Mouse (Mus musculus): ENCODE measurements around the gene Fcgr4.
"Not testable (repeated sequence)": the region's sequence is repeated elsewhere in the genome, so short reads cannot be mapped to it uniquely, and the experiment has no call there.

Gene Fcgr4

DNA sequence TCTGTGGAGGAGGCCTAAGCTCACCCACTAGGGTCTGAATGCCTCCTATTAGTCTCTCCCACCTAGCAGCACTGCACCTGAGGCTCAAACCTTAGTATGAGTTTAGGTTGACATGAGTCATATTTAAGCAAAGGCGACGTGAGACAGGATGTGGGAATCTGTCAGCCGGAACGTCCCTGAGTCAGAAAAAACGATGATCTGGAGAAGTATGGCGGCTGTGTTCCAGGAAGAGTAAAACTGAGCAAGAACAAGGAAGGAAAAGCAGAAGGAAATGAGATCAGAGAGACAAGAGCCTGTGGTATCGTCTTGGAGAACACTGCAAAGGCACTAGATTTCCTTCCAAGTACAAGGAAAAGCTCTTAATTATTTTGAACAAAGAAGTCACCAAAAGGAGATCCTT, 32.1 kb downstream of the Fcgr4 start:
- no peak for DNase-seq (ENCODE audit: low read depth, low spot score)

DNA sequence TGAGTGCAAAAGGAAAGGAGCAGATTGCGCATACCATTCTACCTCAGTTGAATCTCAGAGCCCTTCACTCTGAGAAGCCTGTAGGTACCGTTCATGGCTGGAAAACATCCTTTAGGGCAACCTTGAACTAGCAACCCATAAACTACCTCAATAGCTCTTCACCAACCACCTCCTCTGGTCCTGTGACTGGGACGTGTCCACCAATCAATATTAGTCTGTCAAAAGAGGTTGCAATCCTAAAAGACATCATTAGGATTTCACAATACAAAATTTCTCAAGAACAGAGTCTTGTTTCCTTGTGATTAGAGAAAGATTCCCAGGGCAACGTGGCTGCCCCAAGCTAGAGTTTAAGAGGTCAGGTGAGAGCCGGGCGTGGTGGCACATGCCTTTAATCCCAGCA, 34.6 kb downstream of the Fcgr4 start:
- no peak for DNase-seq (ENCODE audit: low read depth, low spot score)

DNA sequence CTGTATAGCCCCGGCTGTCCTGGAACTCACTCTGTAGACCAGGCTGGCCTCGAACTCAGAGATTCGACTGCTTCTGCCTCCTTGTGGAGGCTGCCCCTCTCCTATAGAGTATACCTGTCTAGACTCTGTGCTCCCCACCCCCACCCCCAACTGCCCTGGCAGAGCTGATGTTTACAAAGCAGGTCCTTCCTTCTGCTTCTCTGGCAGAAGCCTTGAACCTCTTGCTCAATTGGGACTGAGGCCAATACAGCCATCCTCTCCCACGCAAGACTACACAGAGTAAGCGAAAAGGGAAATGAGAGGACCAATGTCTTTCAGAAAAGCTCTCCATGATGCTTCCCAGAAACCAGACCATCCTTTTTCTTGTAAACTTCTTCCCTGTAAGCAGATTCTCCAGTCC, 38.5 kb downstream of the Fcgr4 start:
- DNase-seq (ENCODE audit: low read depth, low spot score), result no peak

DNA sequence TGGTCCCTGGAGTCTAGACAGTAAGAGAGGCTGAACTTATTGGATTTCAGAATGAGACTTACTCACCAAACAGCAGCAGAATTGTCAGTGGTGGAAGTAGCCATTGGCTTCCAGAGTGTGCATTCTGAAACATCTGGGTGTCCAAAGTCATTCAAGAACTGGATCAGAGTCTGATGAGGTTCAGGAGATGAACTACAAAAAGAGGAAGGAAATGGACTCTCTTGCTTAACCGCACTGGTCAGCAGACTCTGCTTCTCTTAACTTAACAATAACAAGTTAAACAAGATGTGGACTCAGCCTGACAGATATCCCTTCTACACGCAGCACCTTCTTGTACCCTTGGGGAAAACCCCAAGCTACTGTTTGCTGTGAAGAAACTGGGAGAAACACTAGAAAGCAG, 40.5 kb downstream of the Fcgr4 start:
- DNase-seq (ENCODE audit: low read depth, low spot score), result no peak

DNA sequence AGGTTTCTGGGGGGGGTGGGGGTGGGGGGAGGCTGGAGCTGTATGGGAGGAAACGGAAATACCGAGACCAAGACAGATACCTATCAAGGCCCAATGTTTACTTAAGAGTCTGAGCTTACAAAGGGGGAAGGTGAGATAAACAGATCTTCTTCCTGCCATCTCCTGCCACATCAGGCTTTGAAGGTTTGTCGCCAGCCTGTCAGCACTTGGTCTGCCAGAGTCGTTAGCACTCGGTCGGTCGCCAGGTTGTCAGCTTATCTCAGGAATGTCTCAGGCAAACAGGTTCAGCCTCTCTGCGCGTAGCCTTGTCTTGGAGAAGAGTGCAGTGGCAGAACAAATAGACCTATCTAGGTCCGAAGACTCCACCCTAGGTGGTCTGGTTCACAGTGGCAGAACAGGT, 41.7 kb downstream of the Fcgr4 start:
- no peak for DNase-seq (ENCODE audit: low read depth, low spot score)

DNA sequence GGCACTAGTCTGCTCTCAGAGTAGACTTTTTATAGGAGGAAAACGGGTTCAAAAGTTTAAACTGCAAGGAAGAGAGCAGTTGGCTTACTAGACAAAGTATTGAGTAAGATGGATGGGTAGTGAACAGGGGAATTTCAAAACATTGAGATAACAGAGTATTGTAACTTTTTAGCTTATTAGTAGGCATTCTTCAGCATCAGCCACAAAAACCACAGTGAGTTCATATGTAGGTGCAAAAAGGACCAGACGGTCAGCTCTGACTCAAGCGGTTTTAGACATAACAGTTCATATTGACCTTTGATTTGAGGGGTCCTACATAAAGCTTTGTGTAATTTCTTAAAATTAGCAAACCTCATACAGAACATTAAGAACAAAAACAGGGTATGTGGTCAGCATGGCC, 42.8 kb downstream of the Fcgr4 start:
- DNase-seq (ENCODE audit: low read depth, low spot score), result no peak

DNA sequence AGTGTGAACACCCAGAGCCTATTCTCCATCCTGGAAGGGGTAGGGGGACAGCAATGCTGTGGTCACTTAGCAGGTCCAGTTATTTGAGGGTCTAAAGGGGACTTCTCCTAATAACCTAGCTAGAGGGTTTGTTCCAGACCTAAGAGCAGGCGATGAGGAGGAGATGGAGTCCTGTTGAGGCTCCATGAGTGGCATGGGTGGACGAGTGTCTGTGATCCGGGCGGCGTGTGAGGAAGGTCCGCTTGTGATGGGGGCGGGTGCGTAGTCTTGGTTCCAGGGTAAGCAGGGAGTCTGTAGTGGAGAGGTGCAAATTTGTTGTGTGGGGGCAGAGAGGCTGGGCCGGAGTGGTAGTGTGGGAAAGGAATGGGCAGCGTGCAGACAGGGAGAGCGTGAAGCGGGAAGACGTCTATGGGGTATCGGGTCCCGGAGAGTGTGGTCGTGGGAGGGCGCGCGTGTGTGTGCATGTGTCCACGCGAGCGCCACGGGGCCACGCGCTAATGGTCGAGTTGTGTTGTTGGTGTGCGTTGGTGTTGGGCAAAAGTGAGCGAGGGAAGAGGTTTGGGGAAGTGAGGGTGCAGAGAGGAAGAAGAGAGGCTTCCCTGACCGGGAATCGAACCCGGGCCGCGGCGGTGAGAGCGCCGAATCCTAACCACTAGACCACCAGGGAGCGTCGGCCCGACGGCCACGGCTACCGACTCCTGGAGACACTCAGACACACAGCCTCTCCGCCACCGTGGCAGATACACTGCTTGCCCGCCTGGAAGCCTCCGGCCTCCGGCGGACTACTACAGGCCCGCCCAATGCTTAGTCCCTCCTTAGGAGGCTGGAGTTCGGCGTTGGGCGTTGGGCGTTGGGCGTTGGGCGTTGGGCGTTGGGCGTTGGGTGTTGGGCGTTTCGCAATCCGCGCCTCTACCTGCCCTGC, 45.1 kb downstream of the Fcgr4 start:
- DNase-seq (ENCODE audit: low read depth, low spot score), result not testable (repeated sequence)

DNA sequence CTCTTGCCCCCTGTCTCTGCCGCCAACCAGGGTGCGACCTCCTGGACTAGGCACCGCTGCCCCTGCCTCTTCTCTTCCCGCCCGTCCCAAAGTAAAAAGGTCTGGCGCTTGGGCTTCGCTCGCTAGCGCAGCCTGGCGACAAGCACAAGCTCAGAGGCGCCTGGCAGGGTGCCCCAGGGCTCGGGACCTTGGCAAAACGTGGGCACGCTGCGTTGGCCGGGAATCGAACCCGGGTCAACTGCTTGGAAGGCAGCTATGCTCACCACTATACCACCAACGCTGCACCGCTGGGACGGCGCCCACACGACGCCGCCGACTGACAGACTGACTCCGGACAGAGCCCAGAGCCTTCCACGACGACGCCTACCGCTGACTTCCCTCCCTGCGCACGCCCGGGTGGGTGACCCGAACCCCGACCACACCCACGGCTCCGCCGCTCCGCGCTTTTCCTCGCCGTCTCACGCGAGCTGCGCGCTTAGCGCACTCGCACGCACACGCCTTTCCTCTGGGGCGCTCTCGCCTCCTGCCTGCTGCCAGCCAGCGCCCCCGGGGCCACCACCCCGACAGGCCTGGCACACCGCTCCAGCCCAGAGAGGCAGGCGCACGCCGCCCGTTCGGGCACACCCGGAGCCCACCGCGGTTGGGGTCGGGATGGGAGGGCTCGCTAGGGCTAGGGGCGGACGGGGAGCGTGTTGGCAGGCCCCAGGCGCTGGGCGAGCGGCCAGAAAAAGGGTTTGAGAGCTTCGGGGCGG, 45.9 kb downstream of the Fcgr4 start, which contains the start of gene Fcgr3:
TSS of gene Fcgr3 (minus strand) at position 445 of the 752 bp plus-strand sequence.
- DNase-seq (ENCODE audit: low read depth, low spot score), result peak; percentile 59

DNA sequence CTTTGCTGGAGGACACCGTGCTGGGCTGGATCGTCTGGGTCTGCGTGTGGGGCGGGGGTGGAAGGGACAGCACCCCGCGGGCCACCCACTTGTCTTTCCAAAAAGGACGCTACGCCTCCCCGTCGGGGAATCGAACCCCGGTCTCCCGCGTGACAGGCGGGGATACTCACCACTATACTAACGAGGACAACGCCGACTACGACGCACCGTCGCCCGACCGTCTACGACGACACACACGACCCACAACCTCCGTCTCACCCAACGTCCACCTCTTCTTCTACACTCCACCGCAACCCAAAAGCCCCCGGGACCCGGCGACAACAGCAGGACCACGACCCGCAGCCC, 46.5 kb downstream of the Fcgr4 start:
- DNase-seq (ENCODE audit: low read depth, low spot score), result not testable (repeated sequence)

DNA sequence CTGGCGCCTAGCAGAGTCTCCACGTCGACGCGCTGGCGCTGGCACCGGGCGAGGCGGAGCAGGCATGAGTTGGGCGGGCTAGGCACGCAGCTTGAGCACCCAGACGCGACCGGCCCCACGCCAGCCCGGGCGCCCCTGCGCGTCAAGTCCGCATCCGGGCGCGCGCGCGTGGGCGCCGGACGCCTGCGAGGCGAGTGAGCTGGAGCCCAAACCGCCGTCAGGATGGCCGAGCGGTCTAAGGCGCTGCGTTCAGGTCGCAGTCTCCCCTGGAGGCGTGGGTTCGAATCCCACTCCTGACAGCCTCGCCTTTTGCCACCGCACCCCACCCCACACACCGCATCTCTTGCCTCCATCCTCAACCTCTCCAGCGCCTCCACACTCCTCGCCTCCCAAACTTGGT, 47.0 kb downstream of the Fcgr4 start:
- not testable (repeated sequence) for DNase-seq (ENCODE audit: low read depth, low spot score)

DNA sequence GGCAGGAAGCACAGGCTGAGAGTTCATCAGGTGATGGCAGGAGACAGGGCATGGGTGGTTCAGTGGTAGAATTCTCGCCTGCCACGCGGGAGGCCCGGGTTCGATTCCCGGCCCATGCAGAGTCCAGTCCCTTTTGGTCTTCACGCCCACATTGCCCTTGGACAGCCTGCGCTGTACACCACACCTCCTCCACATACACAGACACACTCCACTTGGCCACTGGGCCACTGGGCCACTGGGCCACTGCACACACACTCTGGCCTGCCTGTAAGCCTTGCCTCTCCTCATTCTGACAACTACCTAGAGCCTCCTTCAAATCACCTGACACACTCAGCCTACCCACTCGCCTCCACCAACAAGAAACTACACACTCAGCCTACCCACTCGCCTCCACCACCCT, 47.9 kb downstream of the Fcgr4 start:
- DNase-seq (ENCODE audit: low read depth, low spot score), result not testable (repeated sequence)

DNA sequence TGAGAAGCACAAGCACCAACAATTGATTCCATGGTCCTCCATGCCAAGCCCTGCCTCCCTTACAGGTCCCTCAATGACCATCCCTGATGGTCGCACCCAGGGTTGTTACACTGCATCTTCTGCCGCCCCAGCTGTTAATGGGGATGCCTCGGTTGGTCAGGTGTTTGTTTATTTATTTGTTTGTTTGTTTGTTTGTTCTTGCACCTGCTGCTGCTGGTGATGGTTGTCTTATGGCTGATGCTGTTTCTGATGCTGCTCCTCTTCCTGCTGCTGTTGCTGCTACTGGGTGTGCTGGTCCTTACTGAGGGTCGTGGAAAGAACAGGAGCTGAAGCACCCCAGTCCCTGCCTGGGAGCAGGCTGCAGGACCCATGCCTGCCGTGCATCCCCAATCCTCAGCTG, 49.2 kb downstream of the Fcgr4 start:
- not testable (repeated sequence) for DNase-seq (ENCODE audit: low read depth, low spot score)

DNA sequence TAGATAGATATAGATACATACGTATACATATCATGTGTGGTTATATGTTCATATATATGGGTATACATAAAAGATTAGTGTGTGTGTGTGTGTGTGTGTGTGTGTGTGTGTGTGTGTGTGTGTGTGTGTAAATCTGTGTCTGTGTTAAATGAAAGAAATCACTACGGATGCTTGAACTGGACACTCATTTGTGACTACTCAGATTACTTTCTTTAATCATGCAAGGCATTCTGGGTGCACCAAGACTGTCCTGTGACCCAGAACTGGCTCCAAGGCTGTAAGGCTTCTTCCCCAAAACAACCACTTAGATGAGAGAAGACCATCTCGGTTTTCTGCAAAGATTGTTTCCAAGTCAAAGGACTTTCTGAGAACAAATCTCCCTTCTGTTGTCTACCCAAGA, 50.8 kb downstream of the Fcgr4 start:
- DNase-seq (ENCODE audit: low read depth, low spot score), result not testable (repeated sequence)

DNA sequence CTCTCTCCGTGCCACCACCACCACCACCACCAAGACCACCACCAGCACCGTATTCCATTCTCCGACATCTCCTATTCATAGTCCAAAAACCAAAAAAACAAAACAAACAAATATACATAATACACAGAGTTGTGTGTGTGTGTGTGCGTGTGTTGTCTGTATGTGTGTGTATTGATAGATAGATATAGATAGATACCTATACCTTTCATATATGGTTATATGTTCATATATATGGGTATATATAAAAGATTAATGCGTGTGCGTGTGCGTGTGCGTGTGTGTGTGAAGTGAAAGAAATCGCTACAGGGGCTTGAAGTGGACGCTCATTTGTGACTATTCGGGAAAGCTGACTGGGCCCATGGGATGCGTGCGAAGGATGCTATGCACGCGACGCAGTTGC, 52.2 kb downstream of the Fcgr4 start:
- DNase-seq (ENCODE audit: low read depth, low spot score), result not testable (repeated sequence)

DNA sequence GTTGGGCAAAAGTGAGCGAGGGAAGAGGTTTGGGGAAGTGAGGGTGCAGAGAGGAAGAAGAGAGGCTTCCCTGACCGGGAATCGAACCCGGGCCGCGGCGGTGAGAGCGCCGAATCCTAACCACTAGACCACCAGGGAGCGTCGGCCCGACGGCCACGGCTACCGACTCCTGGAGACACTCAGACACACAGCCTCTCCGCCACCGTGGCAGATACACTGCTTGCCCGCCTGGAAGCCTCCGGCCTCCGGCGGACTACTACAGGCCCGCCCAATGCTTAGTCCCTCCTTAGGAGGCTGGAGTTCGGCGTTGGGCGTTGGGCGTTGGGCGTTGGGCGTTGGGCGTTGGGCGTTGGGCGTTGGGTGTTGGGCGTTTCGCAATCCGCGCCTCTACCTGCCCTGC, 53.0 kb downstream of the Fcgr4 start:
- not testable (repeated sequence) for DNase-seq (ENCODE audit: low read depth, low spot score)

DNA sequence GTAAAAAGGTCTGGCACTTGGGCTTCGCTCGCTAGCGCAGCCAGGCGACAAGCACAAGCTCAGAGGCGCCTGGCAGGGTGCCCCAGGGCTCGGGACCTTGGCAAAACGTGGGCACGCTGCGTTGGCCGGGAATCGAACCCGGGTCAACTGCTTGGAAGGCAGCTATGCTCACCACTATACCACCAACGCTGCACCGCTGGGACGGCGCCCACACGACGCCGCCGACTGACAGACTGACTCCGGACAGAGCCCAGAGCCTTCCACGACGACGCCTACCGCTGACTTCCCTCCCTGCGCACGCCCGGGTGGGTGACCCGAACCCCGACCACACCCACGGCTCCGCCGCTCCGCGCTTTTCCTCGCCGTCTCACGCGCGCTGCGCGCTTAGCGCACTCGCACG, 53.5 kb downstream of the Fcgr4 start:
- DNase-seq (ENCODE audit: low read depth, low spot score), result not testable (repeated sequence)

DNA sequence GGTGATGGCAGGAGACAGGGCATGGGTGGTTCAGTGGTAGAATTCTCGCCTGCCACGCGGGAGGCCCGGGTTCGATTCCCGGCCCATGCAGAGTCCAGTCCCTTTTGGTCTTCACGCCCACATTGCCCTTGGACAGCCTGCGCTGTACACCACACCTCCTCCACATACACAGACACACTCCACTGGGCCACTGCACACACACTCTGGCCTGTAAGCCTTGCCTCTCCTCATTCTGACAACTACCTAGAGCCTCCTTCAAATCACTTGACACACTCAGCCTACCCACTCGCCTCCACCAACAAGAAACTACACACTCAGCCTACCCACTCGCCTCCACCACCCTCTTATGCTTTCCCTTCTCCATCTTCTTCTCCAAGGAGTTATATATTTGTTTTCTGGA, 55.6 kb downstream of the Fcgr4 start:
- DNase-seq (ENCODE audit: low read depth, low spot score), result not testable (repeated sequence)

DNA sequence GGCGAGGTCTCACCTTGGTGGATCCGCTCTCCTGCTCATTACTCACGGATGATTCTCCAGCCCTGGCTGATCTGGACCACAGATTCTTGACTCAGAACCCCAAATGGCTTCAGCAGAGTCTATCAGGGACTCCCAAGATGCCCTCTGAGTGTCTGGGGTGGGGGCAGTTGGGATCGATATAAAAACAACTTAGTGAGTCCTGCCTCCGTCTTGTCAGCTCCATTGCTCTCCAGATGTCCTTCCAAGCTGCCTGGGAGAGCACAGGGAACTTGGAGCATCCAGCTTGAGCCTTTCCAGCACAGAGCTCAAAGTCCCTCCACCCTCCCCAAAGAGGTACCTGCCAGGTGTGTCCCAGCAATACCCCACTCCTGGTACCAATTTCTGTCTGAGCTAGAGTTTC, 57.5 kb downstream of the Fcgr4 start:
- DNase-seq (ENCODE audit: low read depth, low spot score), result not testable (repeated sequence)

DNA sequence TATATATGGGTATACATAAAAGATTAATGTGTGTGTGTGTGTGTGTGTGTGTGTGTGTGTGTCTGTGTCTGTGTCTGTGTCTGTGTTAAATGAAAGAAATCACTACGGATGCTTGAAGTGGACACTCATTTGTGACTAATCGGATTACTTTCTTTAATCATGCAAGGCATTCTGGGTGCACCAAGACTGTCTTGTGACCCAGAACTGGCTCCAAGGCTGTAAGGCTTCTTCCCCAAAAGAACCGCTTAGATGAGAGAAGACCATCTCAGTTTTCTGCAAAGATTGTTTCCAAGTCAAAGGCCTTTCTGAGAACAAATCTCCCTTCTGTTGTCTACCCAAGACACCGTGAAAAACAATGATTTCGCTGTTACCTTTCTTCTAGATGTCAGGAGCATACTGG, 58.5 kb downstream of the Fcgr4 start:
- not testable (repeated sequence) for DNase-seq (ENCODE audit: low read depth, low spot score)

DNA sequence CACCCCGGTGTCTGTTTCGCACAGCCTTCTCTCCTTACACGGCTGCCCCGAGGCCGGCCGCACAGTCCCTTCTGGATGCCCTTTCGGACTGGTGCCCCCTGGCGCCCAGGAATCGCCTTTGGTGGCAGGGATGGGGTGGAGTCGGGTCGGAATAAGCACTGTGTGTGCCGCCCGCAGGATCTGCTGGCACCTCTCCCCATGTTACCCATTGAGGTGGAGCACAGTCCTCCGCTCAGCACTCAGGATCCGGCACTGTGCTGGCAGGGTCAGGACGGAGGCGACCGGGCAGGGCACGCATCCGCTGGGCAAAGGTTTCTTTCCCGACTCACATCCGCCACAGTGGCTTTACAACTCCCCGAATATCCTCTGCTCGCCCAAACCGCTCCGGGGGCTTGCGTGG, 59.2 kb downstream of the Fcgr4 start:
- not testable (repeated sequence) for DNase-seq (ENCODE audit: low read depth, low spot score)

DNA sequence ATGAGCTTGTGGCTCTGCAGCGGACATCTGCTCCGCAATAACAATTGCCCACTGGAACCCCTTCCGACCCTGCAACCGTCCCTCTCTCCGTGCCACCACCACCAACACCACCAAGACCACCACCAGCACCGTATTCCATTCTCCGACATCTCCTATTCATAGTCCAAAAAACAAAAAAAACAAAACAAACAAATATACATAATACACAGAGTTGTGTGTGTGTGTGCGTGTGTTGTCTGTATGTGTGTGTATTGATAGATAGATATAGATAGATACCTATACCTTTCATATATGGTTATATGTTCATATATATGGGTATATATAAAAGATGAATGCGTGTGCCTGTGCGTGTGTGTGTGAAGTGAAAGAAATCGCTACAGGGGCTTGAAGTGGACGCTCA, 59.7 kb downstream of the Fcgr4 start:
- DNase-seq (ENCODE audit: low read depth, low spot score), result not testable (repeated sequence)

DNA sequence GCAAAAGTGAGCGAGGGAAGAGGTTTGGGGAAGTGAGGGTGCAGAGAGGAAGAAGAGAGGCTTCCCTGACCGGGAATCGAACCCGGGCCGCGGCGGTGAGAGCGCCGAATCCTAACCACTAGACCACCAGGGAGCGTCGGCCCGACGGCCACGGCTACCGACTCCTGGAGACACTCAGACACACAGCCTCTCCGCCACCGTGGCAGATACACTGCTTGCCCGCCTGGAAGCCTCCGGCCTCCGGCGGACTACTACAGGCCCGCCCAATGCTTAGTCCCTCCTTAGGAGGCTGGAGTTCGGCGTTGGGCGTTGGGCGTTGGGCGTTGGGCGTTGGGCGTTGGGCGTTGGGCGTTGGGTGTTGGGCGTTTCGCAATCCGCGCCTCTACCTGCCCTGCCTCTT, 60.6 kb downstream of the Fcgr4 start:
- not testable (repeated sequence) for DNase-seq (ENCODE audit: low read depth, low spot score)
